Mouse (Mus musculus) liver, embryonic 14.5 days (tissue): Measurements from ENCODE around the gene Glp1r.

Source experiments
- CTCF ChIP-seq: IDR thresholded peaks from 2 replicates; pipeline ENCODE4 v1.5.1; 2016; ENCODE audit warnings: antibody characterized with exemption, low read depth, control low read depth
- EP300 ChIP-seq: IDR thresholded peaks from 2 replicates; pipeline ENCODE4 v1.6.1; 2016; ENCODE audit warnings: antibody characterized with exemption, low read depth

DNA sequence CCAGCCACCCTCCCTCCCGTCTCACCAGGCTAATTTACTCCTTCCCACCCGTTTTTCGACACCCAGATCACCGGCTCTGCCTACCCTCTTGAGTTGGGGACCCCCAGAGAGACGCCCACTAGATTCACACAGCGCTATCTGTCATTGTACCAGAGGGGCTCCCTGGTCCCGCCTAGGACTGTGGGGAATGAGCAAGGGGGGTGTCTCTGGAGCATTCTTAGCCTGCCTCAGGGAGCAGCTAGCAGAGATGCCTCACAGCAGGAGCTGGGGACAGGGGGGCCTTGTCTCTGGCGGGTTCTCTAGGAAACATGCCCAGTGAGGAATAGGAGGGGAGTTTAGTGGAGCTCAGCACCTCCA lies 10.1 kb downstream of the Glp1r start:
- TF ChIP-seq CTCF (no peak), EP300 (no peak)
